Mouse (Mus musculus) ES-Bruce4 (cell line): ENCODE results near the gene Cs. TPM values are rescaled to one million over a fixed set of nuclear protein-coding genes. Genes with fewer than 3 reads are reported as not detected.

Source experiments
- H3K27ac ChIP-seq: 2 replicates; pipeline ENCODE4 v1.5.1; 2012; ENCODE audit warnings: low read length, inconsistent platforms; ENCODE audit not compliant: insufficient read depth
- H3K27me3 ChIP-seq: 2 replicates; pipeline ENCODE4 v1.6.1; 2012; ENCODE audit warnings: mild to moderate bottlenecking, low read length, inconsistent platforms; ENCODE audit not compliant: control insufficient read depth, poor library complexity, insufficient read depth, severe bottlenecking
- H3K36me3 ChIP-seq: 2 replicates; pipeline ENCODE4 v1.6.1; 2012; ENCODE audit warnings: inconsistent platforms, mild to moderate bottlenecking, low read length, moderate library complexity; ENCODE audit not compliant: control insufficient read depth, poor library complexity, insufficient read depth, severe bottlenecking
- H3K4me1 ChIP-seq: one replicate; pipeline ENCODE4 v1.8.1; 2011; ENCODE audit warnings: low read length; ENCODE audit not compliant: control insufficient read depth, insufficient read depth
- H3K4me3 ChIP-seq: 2 replicates; pipeline ENCODE4 v1.5.1; 2011; ENCODE audit warnings: low read depth, mild to moderate bottlenecking, low read length
- H3K9ac ChIP-seq: 2 replicates; pipeline ENCODE4 v1.6.1; 2012; ENCODE audit warnings: low read depth, mild to moderate bottlenecking, inconsistent platforms; ENCODE audit not compliant: poor library complexity, severe bottlenecking
- H3K9me3 ChIP-seq: replicated peaks from 2 replicates; pipeline ENCODE4 v1.6.1; 2012; ENCODE audit warnings: mild to moderate bottlenecking, low read length, inconsistent platforms; ENCODE audit not compliant: control insufficient read depth, poor library complexity, insufficient read depth, severe bottlenecking
- CTCF ChIP-seq: IDR thresholded peaks from one replicate; pipeline ENCODE4 v1.8.1; 2011; ENCODE audit warnings: low read depth, low read length
- EP300 ChIP-seq: IDR thresholded peaks from 2 replicates; pipeline ENCODE4 v1.6.1; 2011; ENCODE audit warnings: low read depth, low read length; ENCODE audit not compliant: insufficient read depth
- POLR2A ChIP-seq: IDR thresholded peaks from one replicate; pipeline ENCODE4 v1.8.1; 2011; ENCODE audit warnings: low read length; ENCODE audit not compliant: insufficient read depth
- polyA plus RNA-seq: library from polyadenylated mRNA; stranded (reverse); fragments of >200 nt; gene quantifications from 2 replicates; pipeline ENCODE4 v1.2.4, GENCODE M21; 2011; ENCODE audit warnings: low read depth; ENCODE audit not compliant: missing spikeins, insufficient read depth, insufficient read length

Cs gene
- polyA plus RNA-seq, 1 experiment = 197 TPM

GRCm38 (mm10) chr10:128298702-128299171 is 38.8 kb upstream of the Cs start, which contains the start of gene Il23a:
TSS of gene Il23a (minus strand) at chr10:128298752.
- TF ChIP-seq EP300 (no peak), CTCF (no peak), POLR2A (no peak)
- Histone ChIP-seq H3K9me3 (no peaks in the 10 kb centered on the region), H3K4me3 (peak within 1 kb of the TSS; percentile 34), H3K27ac (no peak within 1 kb of the TSS), H3K9ac (peak within 1 kb of the TSS; percentile 9; the same call in 1 of the 2 replicates), H3K27me3 (no peaks in the 10 kb centered on the region), H3K36me3 (no peaks in the 10 kb centered on the region), H3K4me1 (no peaks in the 10 kb centered on the region)

GRCm38 (mm10) chr10:128302357-128302756 is 35.2 kb upstream of the Cs start:
- Histone ChIP-seq H3K36me3 (0 out of 2 replicates have a peak, but pooled peaks cover 3% of the 10 kb centered on the region), H3K27ac (peak overlapping the region; percentile 87), H3K4me3 (peak overlapping the region; percentile 92), H3K9me3 (no peaks in the 10 kb centered on the region), H3K4me1 (no peaks in the 10 kb centered on the region), H3K27me3 (no peaks in the 10 kb centered on the region), H3K9ac (peak overlapping the region; percentile 90)
- no peak for TF ChIP-seq POLR2A
- no peak for TF ChIP-seq CTCF
- TF ChIP-seq EP300 = no peak

DNA sequence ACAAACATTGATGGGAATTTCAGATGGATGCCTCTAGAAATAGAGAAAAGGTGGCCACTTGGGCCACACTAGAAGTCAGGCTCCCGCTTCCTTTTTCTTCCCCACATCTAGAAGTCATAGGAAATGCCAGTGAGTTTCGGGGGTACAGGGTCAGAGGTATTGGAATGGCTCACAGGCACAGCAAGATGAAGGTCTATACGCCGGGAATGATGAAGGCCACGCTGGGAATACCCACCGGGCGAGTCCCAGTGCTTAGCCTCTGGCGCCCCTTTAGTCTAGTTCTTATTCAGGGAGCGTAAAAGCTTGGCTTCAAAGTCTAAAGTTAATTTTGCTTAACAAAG is 34.8 kb upstream of the Cs start:
- Histone ChIP-seq H3K4me1 (no peaks in the 10 kb centered on the region), H3K9me3 (no peaks in the 10 kb centered on the region), H3K4me3 (peak overlapping the region; percentile 92), H3K9ac (peak overlapping the region; percentile 90), H3K36me3 (0 out of 2 replicates have a peak, but pooled peaks cover 3% of the 10 kb centered on the region), H3K27ac (peak overlapping the region; percentile 87), H3K27me3 (no peaks in the 10 kb centered on the region)
- TF ChIP-seq POLR2A = no peak
- no peak for TF ChIP-seq EP300
- no peak for TF ChIP-seq CTCF

- Histone ChIP-seq H3K9ac (peak within 1 kb of the TSS; percentile 90), H3K4me3 (peak within 1 kb of the TSS; percentile 92), H3K27ac (peak within 1 kb of the TSS; percentile 87), H3K36me3 (peaks cover 4% of the 10 kb centered on the region; the same call in 1 of the 2 replicates), H3K4me1 (no peaks in the 10 kb centered on the region), H3K9me3 (no peaks in the 10 kb centered on the region), H3K27me3 (no peaks in the 10 kb centered on the region)
- TF ChIP-seq CTCF = no peak
- peak; percentile 33 for TF ChIP-seq POLR2A
Measured at GRCm38 (mm10) chr10:128303126-128304021, 34.2 kb upstream of the Cs start, which contains the start of gene Pan2. TSS of gene Pan2 (plus strand) at chr10:128303335.

DNA sequence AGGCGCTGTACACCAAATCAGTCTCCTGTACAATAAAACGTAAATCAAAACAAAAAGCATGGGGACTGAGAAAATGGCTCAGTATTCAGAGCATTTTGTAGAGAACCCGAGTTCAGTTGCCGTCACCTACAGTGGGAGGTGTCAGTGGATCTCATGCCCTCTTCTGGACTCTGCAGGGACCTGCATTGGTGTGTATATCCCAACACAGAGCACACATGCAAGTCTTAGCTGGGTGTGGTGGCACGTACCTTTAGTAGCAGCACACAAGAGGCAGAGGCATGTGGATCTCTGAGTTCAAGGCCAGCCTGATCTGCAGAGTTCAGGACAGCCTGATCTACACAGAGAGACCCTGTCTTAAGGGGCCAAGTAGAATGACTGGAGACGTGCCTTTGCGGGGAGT is 27.9 kb upstream of the Cs start:
- Histone ChIP-seq H3K4me3 (no peak overlapping the region), H3K27ac (no peak overlapping the region), H3K36me3 (peaks cover 19% of the 10 kb centered on the region; the same call in 1 of the 2 replicates), H3K9ac (no peak overlapping the region), H3K27me3 (no peaks in the 10 kb centered on the region), H3K4me1 (no peaks in the 10 kb centered on the region), H3K9me3 (no peaks in the 10 kb centered on the region)
- no peak for TF ChIP-seq CTCF
- TF ChIP-seq POLR2A = no peak
- no peak for TF ChIP-seq EP300

DNA sequence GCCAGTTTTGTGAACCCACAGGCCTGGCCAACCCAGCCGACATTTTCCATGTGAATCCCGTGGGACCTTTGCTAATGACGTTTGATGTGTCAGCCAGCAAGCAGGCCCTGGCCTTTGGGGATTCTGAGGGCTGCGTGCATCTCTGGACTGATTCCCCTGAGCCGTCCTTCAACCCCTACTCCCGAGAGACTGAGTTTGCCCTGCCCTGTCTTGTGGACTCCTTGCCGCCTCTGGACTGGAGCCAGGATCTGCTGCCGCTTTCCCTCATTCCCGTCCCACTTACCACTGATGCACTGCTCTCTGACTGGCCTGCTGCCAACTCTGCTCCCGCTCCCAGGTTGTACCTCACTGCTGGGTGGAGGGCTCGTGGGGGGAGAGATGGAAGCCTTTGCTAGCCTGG is 27.4 kb upstream of the Cs start:
- no peak overlapping the region for H3K4me3 ChIP-seq
- no peaks in the 10 kb centered on the region for H3K27me3 ChIP-seq
- peaks cover 23% of the 10 kb centered on the region; the same call in 1 of the 2 replicates for H3K36me3 ChIP-seq
- H3K9ac ChIP-seq = no peak overlapping the region
- H3K27ac ChIP-seq = no peak overlapping the region
- TF ChIP-seq EP300 = no peak
- no peak for TF ChIP-seq CTCF
- TF ChIP-seq POLR2A = no peak
- no peaks in the 10 kb centered on the region for H3K4me1 ChIP-seq
- H3K9me3 ChIP-seq = no peaks in the 10 kb centered on the region
